Mouse (Mus musculus) cerebellum, adult 2 months (tissue): ENCODE measurements around the gene Ilkap.

Experiments
- CTCF ChIP-seq: fragments of 200-500 bp; IDR thresholded peaks from 2 replicates; pipeline ENCODE4 v1.5.1; 2011; ENCODE audit warnings: low read depth, mild to moderate bottlenecking, control low read depth, low read length, moderate library complexity, borderline replicate concordance; ENCODE audit not compliant: insufficient read depth
- POLR2A ChIP-seq: fragments of 200-500 bp; IDR thresholded peaks from 2 replicates; pipeline ENCODE4 v1.6.1; 2011; ENCODE audit warnings: low read length, control low read depth, borderline replicate concordance; ENCODE audit not compliant: insufficient read depth

GRCm38 (mm10) chr1:91428614-91429013 is 30.0 kb upstream of the Ilkap start:
- TF ChIP-seq CTCF (peak; percentile 82), POLR2A (no peak)
